Mouse (Mus musculus): Measurements from ENCODE around the gene Sord. TPM values are rescaled to one million over a fixed set of nuclear protein-coding genes. Genes with fewer than 3 reads are reported as not detected.
A peak's percentile ranks its signal among the peaks of the same experiment; 100 is the strongest.

Sord gene
- polyA plus RNA-seq, 1 experiment from 2014 or later, result 68.1 TPM

- H3K27ac ChIP-seq, result 0 out of 2 replicates have a peak overlapping the region, but pooled peaks have one; percentile 22
Measured at GRCm38 (mm10) chr2:122221798-122222197, 12.8 kb upstream of the Sord start.

DNA sequence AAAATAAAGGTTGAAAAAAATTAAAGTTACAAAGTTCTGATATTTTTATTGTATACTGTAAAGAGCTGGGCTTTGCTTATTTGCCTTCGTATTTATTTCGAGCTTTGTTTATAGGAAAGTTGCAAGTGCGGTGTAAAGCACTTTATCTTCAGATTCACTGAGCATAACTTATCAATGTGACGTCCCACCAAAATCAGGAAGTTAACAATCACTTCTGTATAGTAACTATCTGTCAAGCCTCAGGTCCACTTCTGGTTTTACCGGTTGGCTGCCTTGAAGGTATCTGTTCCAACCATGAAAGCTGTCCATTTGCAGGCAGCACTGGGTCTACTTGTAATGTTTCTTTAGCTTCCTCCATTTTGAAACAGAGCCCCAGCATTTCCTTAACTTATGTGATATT, 12.3 kb upstream of the Sord start:
- no peaks in the 10 kb centered on the region for H3K27me3 ChIP-seq (replicated peaks)
- ATAC-seq, result no peak
- 0 out of 2 replicates have a peak overlapping the region, but pooled peaks have one; percentile 22 for H3K27ac ChIP-seq
- H3K9me3 ChIP-seq, result no peaks in the 10 kb centered on the region
- H3K36me3 ChIP-seq, result no peaks in the 10 kb centered on the region
- no peak overlapping the region for H3K4me2 ChIP-seq (replicated peaks)
- 43% methylated on average over 5 of the region's 5 CpGs for WGBS
- H3K4me3 ChIP-seq (replicated peaks), result no peak overlapping the region
- no peak overlapping the region for H3K9ac ChIP-seq
- no peaks in the 10 kb centered on the region for H3K4me1 ChIP-seq (replicated peaks)

More at GRCm38 (mm10) chr2:122221798-122222197, 12.8 kb upstream of the Sord start:
- peak; percentile 90 for ATAC-seq
- Histone ChIP-seq H3K36me3 (no peaks in the 10 kb centered on the region), H3K27me3 (replicated peaks) (no peaks in the 10 kb centered on the region), H3K4me1 (replicated peaks) (no peaks in the 10 kb centered on the region), H3K4me3 (replicated peaks) (no peak overlapping the region), H3K9me3 (no peaks in the 10 kb centered on the region), H3K9ac (no peak overlapping the region), H3K4me2 (replicated peaks) (no peak overlapping the region)
- 18% methylated on average over 5 of the region's 5 CpGs for WGBS

GRCm38 (mm10) chr2:122223654-122224053, 10.9 kb upstream of the Sord start:
- Histone ChIP-seq H3K27me3 (replicated peaks) (no peaks in the 10 kb centered on the region), H3K4me2 (replicated peaks) (no peak overlapping the region)

GRCm38 (mm10) chr2:122230395-122230794, 4.2 kb upstream of the Sord start:
- H3K4me2 ChIP-seq (replicated peaks), result no peak overlapping the region
- no peak overlapping the region for H3K9ac ChIP-seq
- no peaks in the 10 kb centered on the region for H3K36me3 ChIP-seq
- no peak for ATAC-seq
- H3K4me3 ChIP-seq (replicated peaks), result no peak overlapping the region
- H3K9me3 ChIP-seq, result no peaks in the 10 kb centered on the region
- peaks cover 9% of the 10 kb centered on the region; the same call in 1 of the 2 replicates for H3K4me1 ChIP-seq (replicated peaks)
- 85% methylated on average over 6 of the region's 6 CpGs for WGBS
- H3K27me3 ChIP-seq (replicated peaks), result no peaks in the 10 kb centered on the region
- H3K27ac ChIP-seq, result no peak overlapping the region

More at GRCm38 (mm10) chr2:122223654-122224053, 10.9 kb upstream of the Sord start:
- Histone ChIP-seq H3K9ac (no peak overlapping the region), H3K9me3 (no peaks in the 10 kb centered on the region), H3K4me3 (replicated peaks) (no peak overlapping the region), H3K4me1 (replicated peaks) (no peaks in the 10 kb centered on the region), H3K27ac (no peak overlapping the region), H3K36me3 (no peaks in the 10 kb centered on the region)
- no peak for ATAC-seq

GRCm38 (mm10) chr2:122231616-122232015, 2.9 kb upstream of the Sord start:
- no peak for ATAC-seq
- WGBS, result 87% methylated on average over 9 of the region's 9 CpGs
- H3K4me2 ChIP-seq (replicated peaks), result no peak overlapping the region
- no peaks in the 10 kb centered on the region for H3K9me3 ChIP-seq
- H3K4me3 ChIP-seq (replicated peaks), result no peak overlapping the region
- H3K27me3 ChIP-seq (replicated peaks), result no peaks in the 10 kb centered on the region
- H3K9ac ChIP-seq, result no peak overlapping the region
- no peak overlapping the region for H3K27ac ChIP-seq
- peaks cover 9% of the 10 kb centered on the region; the same call in 1 of the 2 replicates for H3K4me1 ChIP-seq (replicated peaks)
- H3K36me3 ChIP-seq, result no peaks in the 10 kb centered on the region

DNA sequence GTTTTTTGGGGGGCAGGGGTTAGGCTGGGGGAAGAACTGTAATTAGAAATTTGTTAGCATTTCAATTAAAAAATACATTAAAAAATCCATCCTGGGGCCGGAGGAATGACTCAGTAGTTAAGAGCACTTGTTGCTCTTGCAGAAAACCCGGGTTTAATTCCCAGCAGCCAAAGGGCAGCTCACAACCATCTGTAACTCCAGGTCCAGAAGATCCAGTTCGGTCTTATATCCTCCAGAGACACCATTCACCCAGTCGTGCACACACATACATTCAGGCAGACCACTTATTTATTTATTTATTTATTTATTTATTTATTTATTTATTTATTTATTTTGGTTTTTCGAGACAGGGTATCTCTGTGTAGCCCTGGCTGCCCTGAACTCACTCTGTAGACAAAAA, 1.2 kb upstream of the Sord start:
- Histone ChIP-seq H3K4me3 (replicated peaks) (no peak overlapping the region), H3K9ac (no peak overlapping the region), H3K4me1 (replicated peaks) (peaks cover 9% of the 10 kb centered on the region; the same call in 1 of the 2 replicates), H3K27ac (no peak overlapping the region), H3K27me3 (replicated peaks) (no peaks in the 10 kb centered on the region), H3K4me2 (replicated peaks) (no peak overlapping the region), H3K9me3 (no peaks in the 10 kb centered on the region), H3K36me3 (no peaks in the 10 kb centered on the region)
- no peak for ATAC-seq
- WGBS, result 56% methylated on average over 5 of the region's 5 CpGs

DNA sequence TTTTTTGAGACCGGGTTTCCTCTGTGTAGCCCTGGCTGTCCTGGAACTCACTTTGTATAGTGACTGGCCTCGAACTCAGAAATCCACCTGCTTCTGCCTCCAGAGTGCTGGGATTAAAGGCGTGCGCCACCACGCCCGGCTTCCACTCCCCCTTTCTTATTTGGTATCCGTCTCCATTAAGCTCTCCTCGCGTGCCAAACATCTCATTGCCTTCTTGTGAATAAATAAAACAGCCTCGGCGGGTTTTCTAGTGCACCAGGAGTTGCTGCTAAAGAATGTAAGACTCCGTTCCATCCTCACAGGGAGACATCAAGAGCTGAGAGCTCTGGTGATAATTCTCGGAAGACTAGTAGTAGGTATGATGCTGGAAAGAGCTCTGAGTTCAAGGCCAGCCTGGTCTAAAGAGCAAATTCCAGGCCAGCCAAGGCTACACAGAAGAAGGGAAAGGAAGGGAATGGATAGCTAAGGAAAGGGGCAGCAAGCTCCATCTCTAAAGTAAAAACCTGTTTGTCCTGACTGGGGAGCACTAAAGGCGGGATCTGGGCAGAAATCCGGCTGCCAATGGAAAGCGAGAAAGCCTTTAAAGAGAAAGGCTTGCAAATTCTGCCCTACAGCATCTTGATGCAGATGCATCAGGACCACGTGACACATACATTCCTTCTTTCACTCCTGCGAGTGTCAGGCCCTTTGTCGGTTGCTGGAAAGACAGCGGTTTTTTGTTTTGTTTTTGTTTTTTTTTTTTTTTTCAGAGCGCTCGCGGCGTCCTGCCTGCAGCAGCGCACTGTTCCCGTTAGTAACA, 591 bp upstream of the Sord start:
- Histone ChIP-seq H3K4me1 (replicated peaks) (peaks cover 9% of the 10 kb centered on the region; the same call in 1 of the 2 replicates), H3K27ac (peak overlapping the region; percentile 62), H3K9me3 (no peaks in the 10 kb centered on the region), H3K4me3 (replicated peaks) (peak overlapping the region; percentile 53), H3K9ac (peak overlapping the region; percentile 57), H3K4me2 (replicated peaks) (peak overlapping the region; percentile 85), H3K27me3 (replicated peaks) (no peaks in the 10 kb centered on the region), H3K36me3 (no peaks in the 10 kb centered on the region)
- 6% methylated on average over 26 of the region's 26 CpGs for WGBS
- peak; percentile 24 for ATAC-seq

DNA sequence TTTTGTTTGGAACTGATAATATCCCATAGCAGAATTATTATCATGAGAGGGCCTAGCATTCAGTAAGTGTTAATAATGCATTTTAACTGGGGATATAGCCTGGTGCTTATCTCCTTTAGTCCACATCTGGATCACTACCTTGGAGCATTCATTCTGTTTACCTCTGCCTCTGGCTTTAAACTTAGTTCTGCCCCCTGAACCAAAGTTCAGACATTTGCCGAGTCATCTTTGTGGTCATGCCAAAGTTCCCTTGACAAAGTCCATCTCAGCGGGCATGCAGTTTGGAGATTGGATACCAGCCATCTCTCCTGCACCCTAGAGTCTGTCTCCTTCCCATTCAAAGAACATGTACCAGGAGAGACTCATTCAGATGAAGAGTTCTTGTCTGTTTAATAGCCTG, 876 bp downstream of the Sord start:
- Histone ChIP-seq H3K9ac (no peak overlapping the region), H3K4me1 (replicated peaks) (peaks cover 9% of the 10 kb centered on the region; the same call in 1 of the 2 replicates), H3K27me3 (replicated peaks) (no peaks in the 10 kb centered on the region), H3K27ac (no peak overlapping the region), H3K4me2 (replicated peaks) (peak overlapping the region; percentile 85), H3K9me3 (no peaks in the 10 kb centered on the region), H3K36me3 (no peaks in the 10 kb centered on the region), H3K4me3 (replicated peaks) (peak overlapping the region; percentile 53)
- WGBS, result 68% methylated on average over 2 of the region's 2 CpGs
- no peak for ATAC-seq

DNA sequence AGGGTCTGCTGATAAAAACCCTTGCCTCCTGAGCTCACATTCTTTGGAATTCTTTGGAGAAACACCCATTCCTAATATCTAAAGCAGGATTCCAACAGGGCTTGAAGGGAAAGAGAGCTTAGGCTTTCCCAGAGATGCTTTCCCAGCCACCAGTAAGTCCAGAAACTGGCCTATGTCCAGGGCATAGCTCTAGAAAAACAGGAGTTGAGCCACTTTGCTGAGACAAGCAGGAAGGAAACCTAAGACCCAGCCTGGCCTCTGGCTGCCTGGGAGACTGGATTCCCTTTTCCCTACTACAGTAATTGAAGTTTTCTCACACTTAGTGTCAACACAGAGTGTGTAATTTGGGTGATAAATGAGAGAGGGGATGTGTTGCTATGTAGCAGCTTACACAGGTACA, 1.8 kb downstream of the Sord start:
- H3K9ac ChIP-seq, result no peak overlapping the region
- no peak overlapping the region; the same call in 1 of the 2 replicates for H3K4me2 ChIP-seq (replicated peaks)
- H3K9me3 ChIP-seq, result no peaks in the 10 kb centered on the region
- H3K27ac ChIP-seq, result no peak overlapping the region
- no peak overlapping the region for H3K4me3 ChIP-seq (replicated peaks)
- ATAC-seq, result no peak
- no peaks in the 10 kb centered on the region for H3K36me3 ChIP-seq
- no peaks in the 10 kb centered on the region for H3K27me3 ChIP-seq (replicated peaks)
- peaks cover 9% of the 10 kb centered on the region; the same call in 1 of the 2 replicates for H3K4me1 ChIP-seq (replicated peaks)

DNA sequence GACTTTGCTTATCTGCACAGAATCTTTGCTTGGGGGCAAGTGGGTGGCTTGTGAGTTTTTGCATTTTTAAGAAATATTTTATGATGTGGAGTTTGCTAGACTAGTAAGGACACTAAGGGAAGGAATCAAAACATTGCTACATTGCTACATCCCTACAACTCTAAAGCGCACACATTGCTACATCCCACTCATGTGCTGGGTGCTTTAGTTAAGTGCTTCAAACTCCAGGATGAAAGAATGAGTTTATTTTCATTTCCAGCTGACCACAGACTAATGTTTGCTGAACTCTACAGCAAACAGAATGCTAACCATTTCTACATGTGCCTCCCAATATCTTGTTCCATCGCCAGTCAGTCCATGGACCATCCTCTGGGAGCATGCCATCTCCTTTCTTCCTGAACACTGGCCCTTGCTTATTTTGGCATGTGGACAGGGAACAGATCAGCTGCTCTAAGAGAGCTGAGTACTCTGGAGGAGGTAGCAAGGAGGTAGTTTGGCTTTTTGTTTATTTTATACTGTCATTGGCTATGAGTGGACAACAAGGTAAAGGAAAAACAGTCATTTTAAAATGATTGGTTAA, 3.4 kb downstream of the Sord start:
- no peak overlapping the region for H3K4me3 ChIP-seq (replicated peaks)
- H3K4me1 ChIP-seq (replicated peaks), result peaks cover 9% of the 10 kb centered on the region; the same call in 1 of the 2 replicates
- H3K36me3 ChIP-seq, result no peaks in the 10 kb centered on the region
- H3K4me2 ChIP-seq (replicated peaks), result no peak overlapping the region
- H3K27ac ChIP-seq, result no peak overlapping the region
- no peaks in the 10 kb centered on the region for H3K27me3 ChIP-seq (replicated peaks)
- no peaks in the 10 kb centered on the region for H3K9me3 ChIP-seq
- H3K9ac ChIP-seq, result no peak overlapping the region
- 92% methylated on average over 2 of the region's 2 CpGs for WGBS
- ATAC-seq, result no peak

DNA sequence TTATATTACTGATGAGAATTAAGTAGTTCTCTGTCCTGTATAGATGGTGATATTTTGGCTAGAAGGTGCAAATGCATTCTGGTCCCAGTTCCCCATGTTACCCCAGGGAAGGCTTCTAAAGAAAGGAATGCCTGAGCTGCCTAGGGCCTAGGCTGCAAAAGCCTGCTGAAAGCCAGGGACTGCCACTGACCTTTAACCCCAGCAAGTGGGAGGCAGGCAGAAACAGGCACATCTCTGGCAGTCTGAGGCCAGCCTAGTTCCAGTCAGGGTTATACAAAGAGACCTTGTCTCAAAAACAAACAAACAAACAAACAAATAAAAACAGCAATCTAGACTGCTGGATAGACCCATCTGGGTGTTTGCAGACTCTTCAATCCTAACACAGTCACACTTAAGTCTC, 6.2 kb downstream of the Sord start:
- Histone ChIP-seq H3K4me1 (replicated peaks) (0 out of 2 replicates have a peak, but pooled peaks cover 2% of the 10 kb centered on the region), H3K27ac (no peak overlapping the region; the same call in 1 of the 2 replicates), H3K36me3 (no peaks in the 10 kb centered on the region), H3K9me3 (no peaks in the 10 kb centered on the region), H3K9ac (no peak overlapping the region), H3K27me3 (replicated peaks) (no peaks in the 10 kb centered on the region), H3K4me2 (replicated peaks) (no peak overlapping the region), H3K4me3 (replicated peaks) (no peak overlapping the region)
- ATAC-seq, result no peak

GRCm38 (mm10) chr2:122241226-122241625, 6.7 kb downstream of the Sord start:
- H3K9me3 ChIP-seq, result no peaks in the 10 kb centered on the region
- H3K4me2 ChIP-seq (replicated peaks), result no peak overlapping the region
- H3K27ac ChIP-seq, result peak overlapping the region; percentile 22; the same call in 1 of the 2 replicates
- no peak overlapping the region for H3K4me3 ChIP-seq (replicated peaks)
- H3K36me3 ChIP-seq, result no peaks in the 10 kb centered on the region
- ATAC-seq, result no peak
- no peak overlapping the region for H3K9ac ChIP-seq
- WGBS, result 86% methylated on average over 4 of the region's 4 CpGs
- no peaks in the 10 kb centered on the region for H3K27me3 ChIP-seq (replicated peaks)
- 0 out of 2 replicates have a peak, but pooled peaks cover 2% of the 10 kb centered on the region for H3K4me1 ChIP-seq (replicated peaks)

Measured in intestine, embryonic 15.5 days (tissue).